Mouse (Mus musculus) liver, embryonic 11.5 days (tissue): Measurements from ENCODE around the gene Actg2. TPM values are rescaled to one million over a fixed set of nuclear protein-coding genes. Genes with fewer than 3 reads are reported as not detected.

Source experiments
- ATAC-seq: fragments of 200-750 bp; cut with Nextera tagmentation; replicated peaks from 2 replicates; pipeline ENCODE4 v1.8.0; 2017; ENCODE audit warnings: moderate number of reproducible peaks, mild to moderate bottlenecking, moderate TSS enrichment, moderate library complexity; ENCODE audit not compliant: low FRiP score
- DNase-seq: peaks from one replicate; pipeline ENCODE4 v3.0.0-alpha.2; 2017; ENCODE audit warnings: low spot score
- H3K27ac ChIP-seq: fragments of 300-500 bp; sonication (generic); 2 replicates; pipeline ENCODE4 v1.5.1; 2014; ENCODE audit warnings: mild to moderate bottlenecking, low read depth, low read length, control low read depth
- H3K27me3 ChIP-seq: fragments of 300-500 bp; sonication (generic); replicated peaks from 2 replicates; pipeline ENCODE4 v1.6.1; 2014; ENCODE audit warnings: low read length, mixed read lengths; ENCODE audit not compliant: control insufficient read depth, insufficient read depth
- H3K36me3 ChIP-seq: fragments of 300-500 bp; sonication (generic); 2 replicates; pipeline ENCODE4 v1.6.1; 2014; ENCODE audit warnings: mild to moderate bottlenecking, low read length, moderate library complexity, mixed read lengths; ENCODE audit not compliant: control insufficient read depth, insufficient read depth
- H3K4me1 ChIP-seq: fragments of 300-500 bp; sonication (generic); replicated peaks from 2 replicates; pipeline ENCODE4 v1.6.1; 2014; ENCODE audit warnings: low read length, mixed read lengths; ENCODE audit not compliant: control insufficient read depth, insufficient read depth
- H3K4me2 ChIP-seq: fragments of 300-500 bp; sonication (generic); 2 replicates; pipeline ENCODE4 v1.6.1; 2014; ENCODE audit warnings: mild to moderate bottlenecking, control low read depth, moderate library complexity
- H3K4me3 ChIP-seq: fragments of 300-500 bp; sonication (generic); 2 replicates; pipeline ENCODE4 v1.5.1; 2014; ENCODE audit warnings: low read depth, low read length, control low read depth
- H3K9ac ChIP-seq: fragments of 300-500 bp; sonication (generic); 2 replicates; pipeline ENCODE4 v1.6.1; 2014; ENCODE audit warnings: low read depth, low read length, control low read depth
- H3K9me3 ChIP-seq: fragments of 300-500 bp; sonication (generic); 2 replicates; pipeline ENCODE4 v1.6.1; 2016; ENCODE audit warnings: low read length, inconsistent platforms, mixed read lengths; ENCODE audit not compliant: control insufficient read depth
- WGBS: fragments of 180-500 bp; shearing (Covaris S2); extraction: QIAGEN DNeasy Blood & Tissue Kit; methylation state at CpG from one replicate; pipeline ENCODE4 v1.1.7; 2014; 5-methylcytosine and 5-hydroxymethylcytosine counted together
- polyA plus RNA-seq: library from polyadenylated mRNA; unstranded; fragments of >200 nt; fragmentation: Nextera tagmentation; extraction: Ambion mirVana; gene quantifications from 2 replicates; pipeline ENCODE4 v1.2.1, GENCODE M21; 2014

The Actg2 gene
- polyA plus RNA-seq, 1 experiment from 2014 or later = 7.6 TPM

GRCm38 (mm10) chr6:83496009-83496752, 39.9 kb downstream of the Actg2 start:
- no peaks in the 10 kb centered on the region for H3K27me3 ChIP-seq
- no peaks in the 10 kb centered on the region for H3K36me3 ChIP-seq
- H3K4me3 ChIP-seq = no peak overlapping the region
- H3K9me3 ChIP-seq = no peaks in the 10 kb centered on the region
- DNase-seq (no peak), ATAC-seq (no peak)
- no peaks in the 10 kb centered on the region for H3K4me1 ChIP-seq
- H3K27ac ChIP-seq = no peak overlapping the region
- WGBS = 93% methylated on average over 9 of the region's 9 CpGs
- no peak overlapping the region for H3K9ac ChIP-seq
- no peak overlapping the region for H3K4me2 ChIP-seq

GRCm38 (mm10) chr6:83490622-83491021, 45.4 kb downstream of the Actg2 start:
- 37% methylated on average over 4 of the region's 4 CpGs for WGBS

GRCm38 (mm10) chr6:83488200-83488599, 47.9 kb downstream of the Actg2 start:
- H3K4me3 ChIP-seq = no peak overlapping the region
- WGBS = 86% methylated on average over 5 of the region's 5 CpGs

More at GRCm38 (mm10) chr6:83490622-83491021, 45.4 kb downstream of the Actg2 start:
- no peaks in the 10 kb centered on the region for H3K9me3 ChIP-seq
- H3K36me3 ChIP-seq = peaks cover 5% of the 10 kb centered on the region; the same call in 1 of the 2 replicates
- no peak overlapping the region for H3K4me2 ChIP-seq
- no peak for DNase-seq
- no peaks in the 10 kb centered on the region for H3K27me3 ChIP-seq
- no peak overlapping the region for H3K9ac ChIP-seq
- ATAC-seq = no peak
- no peaks in the 10 kb centered on the region for H3K4me1 ChIP-seq
- H3K27ac ChIP-seq = no peak overlapping the region
- no peak overlapping the region for H3K4me3 ChIP-seq

DNA sequence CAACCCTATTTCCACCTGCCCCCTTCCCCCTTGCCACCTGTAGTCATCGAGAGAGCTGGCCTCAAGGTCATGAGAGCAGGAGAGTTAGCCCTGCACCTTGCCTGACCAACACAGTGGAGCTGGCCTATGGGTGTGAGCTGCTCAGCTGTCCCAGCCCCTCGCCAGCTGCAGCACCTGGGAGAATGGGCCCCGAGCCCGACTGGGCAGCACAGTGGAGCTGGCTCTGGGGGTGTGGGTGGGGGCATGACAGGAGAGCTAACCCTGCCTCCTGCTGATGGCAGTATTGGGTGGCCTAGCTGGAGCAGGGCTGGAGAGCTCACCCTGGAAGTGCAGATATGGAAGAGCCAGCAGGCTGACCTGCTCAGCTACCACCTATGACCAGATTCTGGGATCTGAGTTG, 48.8 kb downstream of the Actg2 start:
- ATAC-seq (no peak), DNase-seq (no peak)
- no peaks in the 10 kb centered on the region for H3K9me3 ChIP-seq
- H3K4me1 ChIP-seq = peaks cover 3% of the 10 kb centered on the region; the same call in 1 of the 2 replicates
- 86% methylated on average over 4 of the region's 4 CpGs for WGBS
- H3K4me3 ChIP-seq = no peak overlapping the region
- H3K4me2 ChIP-seq = no peak overlapping the region
- no peak overlapping the region for H3K27ac ChIP-seq
- H3K9ac ChIP-seq = no peak overlapping the region
- H3K27me3 ChIP-seq = no peaks in the 10 kb centered on the region
- H3K36me3 ChIP-seq = peaks cover 8% of the 10 kb centered on the region; the same call in 1 of the 2 replicates

More at GRCm38 (mm10) chr6:83488200-83488599, 47.9 kb downstream of the Actg2 start:
- DNase-seq (no peak), ATAC-seq (no peak)
- Histone ChIP-seq H3K27ac (no peak overlapping the region), H3K4me1 (no peaks in the 10 kb centered on the region), H3K4me2 (no peak overlapping the region), H3K9me3 (no peaks in the 10 kb centered on the region), H3K27me3 (no peaks in the 10 kb centered on the region), H3K36me3 (peaks cover 7% of the 10 kb centered on the region; the same call in 1 of the 2 replicates), H3K9ac (no peak overlapping the region)

GRCm38 (mm10) chr6:83485854-83486253, 50.2 kb downstream of the Actg2 start:
- no peak for DNase-seq
- 72% methylated on average over 4 of the region's 4 CpGs for WGBS
- Histone ChIP-seq H3K9ac (no peak overlapping the region), H3K36me3 (peaks cover 20% of the 10 kb centered on the region; the same call in 1 of the 2 replicates), H3K4me2 (no peak overlapping the region), H3K9me3 (no peaks in the 10 kb centered on the region), H3K27me3 (no peaks in the 10 kb centered on the region), H3K4me1 (peaks cover 3% of the 10 kb centered on the region; the same call in 1 of the 2 replicates), H3K4me3 (no peak overlapping the region), H3K27ac (no peak overlapping the region)
- no peak for ATAC-seq

DNA sequence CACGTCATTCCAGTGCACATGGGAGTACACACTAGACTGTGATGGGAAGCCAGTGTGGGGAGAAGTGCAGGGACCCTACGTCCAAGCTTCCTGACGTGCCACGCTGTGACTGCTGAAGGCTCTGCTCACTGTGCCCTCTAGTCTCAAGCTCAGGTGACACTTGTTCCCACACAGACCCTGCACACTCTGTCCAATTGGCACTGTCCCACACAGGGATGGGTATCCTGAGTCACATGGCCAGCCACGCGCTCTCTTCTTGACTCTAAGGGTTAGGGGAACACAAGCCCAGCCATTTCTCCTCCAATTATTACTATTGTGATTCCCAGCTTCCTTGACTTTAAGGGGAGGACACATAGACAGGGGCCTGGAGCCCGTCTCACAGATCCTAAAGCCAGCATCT, 52.3 kb downstream of the Actg2 start:
- ATAC-seq = no peak
- Histone ChIP-seq H3K36me3 (peaks cover 24% of the 10 kb centered on the region; the same call in 1 of the 2 replicates), H3K9ac (no peak overlapping the region), H3K4me2 (no peak overlapping the region), H3K4me1 (peaks cover 3% of the 10 kb centered on the region; the same call in 1 of the 2 replicates), H3K9me3 (no peaks in the 10 kb centered on the region), H3K27ac (no peak overlapping the region), H3K27me3 (no peaks in the 10 kb centered on the region), H3K4me3 (no peak overlapping the region)
- 88% methylated on average over 7 of the region's 7 CpGs for WGBS
- no peak for DNase-seq

GRCm38 (mm10) chr6:83482418-83483085, 53.5 kb downstream of the Actg2 start:
- no peak for ATAC-seq

DNA sequence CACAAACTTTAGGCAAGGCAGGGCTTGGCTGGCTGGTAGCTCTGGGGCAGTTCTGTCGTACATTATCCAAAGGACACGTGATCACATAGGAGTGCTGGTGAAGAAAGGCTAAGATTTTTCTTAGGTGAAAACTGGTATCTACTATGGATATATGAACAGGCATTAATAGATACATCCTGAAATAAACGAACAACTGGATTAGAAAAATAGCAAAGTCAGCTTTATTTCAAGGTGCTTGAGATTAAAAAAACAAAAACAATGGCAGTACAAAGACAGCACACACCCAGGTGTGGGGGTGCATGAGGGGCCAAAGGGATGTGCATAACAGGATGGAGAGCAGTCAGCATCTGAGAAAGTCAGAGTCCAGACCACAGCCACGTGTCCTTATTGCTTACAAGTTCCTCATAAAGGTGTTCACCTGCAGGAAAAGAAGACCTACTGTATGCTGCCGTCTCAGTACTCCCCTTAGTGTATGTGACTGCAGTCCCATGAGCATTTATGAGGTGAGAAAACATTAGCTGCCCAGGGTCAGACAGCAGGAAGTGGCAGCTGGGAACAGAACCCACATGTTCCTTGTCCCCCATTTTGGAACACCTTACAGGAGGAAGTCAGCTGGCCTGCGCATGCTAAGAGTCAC, 55.9 kb downstream of the Actg2 start:
- 86% methylated on average over 6 of the region's 6 CpGs for WGBS
- no peak for ATAC-seq
- H3K27me3 ChIP-seq = no peaks in the 10 kb centered on the region
- no peak overlapping the region for H3K9ac ChIP-seq
- no peak overlapping the region for H3K27ac ChIP-seq
- no peak for DNase-seq
- H3K4me1 ChIP-seq = peaks cover 3% of the 10 kb centered on the region; the same call in 1 of the 2 replicates
- no peak overlapping the region for H3K4me2 ChIP-seq
- no peak overlapping the region for H3K4me3 ChIP-seq
- peaks cover 20% of the 10 kb centered on the region; the same call in 1 of the 2 replicates for H3K36me3 ChIP-seq
- H3K9me3 ChIP-seq = no peaks in the 10 kb centered on the region

More at GRCm38 (mm10) chr6:83482418-83483085, 53.5 kb downstream of the Actg2 start:
- no peak overlapping the region for H3K27ac ChIP-seq
- no peak overlapping the region for H3K4me3 ChIP-seq
- H3K4me1 ChIP-seq = peaks cover 3% of the 10 kb centered on the region; the same call in 1 of the 2 replicates
- 39% methylated on average over 10 of the region's 10 CpGs for WGBS
- H3K4me2 ChIP-seq = no peak overlapping the region
- peaks cover 20% of the 10 kb centered on the region; the same call in 1 of the 2 replicates for H3K36me3 ChIP-seq
- H3K9ac ChIP-seq = no peak overlapping the region
- no peaks in the 10 kb centered on the region for H3K9me3 ChIP-seq
- H3K27me3 ChIP-seq = no peaks in the 10 kb centered on the region
- DNase-seq = no peak
